In genomic region chr1:119016866-119017265, GRCm38 (mm10) we compare ENCODE assay signal across 23 mouse cellular contexts. TPM values are rescaled to one million over a fixed set of nuclear protein-coding genes. Genes with fewer than 3 reads are reported as not detected.
DNase-seq lines count a peak whose midpoint lies in the region; ATAC-seq lines count a peak whose summit lies in the region.
"Had no signal": no experiment of that assay in that cellular context is flagged by ENCODE, and none has a peak within 500 bp of the region (broad histone marks: within the 10 kb centered on the region; RNA-seq: fewer than 3 reads in every experiment).

No protein-coding gene starts in this region.

- H3K27ac ChIP-seq in heart, embryonic 11.5 days (ENCODE audit: low read depth, low read length), result no peak overlapping the region
- H3K27ac ChIP-seq in heart, embryonic 16.5 days (ENCODE audit: low read length), result no peak overlapping the region
- H3K27ac ChIP-seq in midbrain, embryonic 11.5 days (ENCODE audit: low read depth, low read length), result no peak overlapping the region
- H3K27ac ChIP-seq: forebrain, embryonic 12.5 days; gastrocnemius, adult 2 months; heart, adult 2 months; hindbrain, embryonic 12.5 days; limb, embryonic 12.5 days; liver, embryonic 13.5 days had no signal

- ATAC-seq in heart, embryonic 11.5 days (replicated peaks; ENCODE audit: insufficient number of reproducible peaks, low FRiP score, low TSS enrichment), result no peak
- peak; percentile 49 for ATAC-seq in heart, embryonic 16.5 days (replicated peaks; ENCODE audit: extremely low read depth, insufficient read depth, low FRiP score)
- no peak for ATAC-seq in midbrain, embryonic 11.5 days (ENCODE audit: low FRiP score)
- ATAC-seq: inflammation-experienced regulatory T-cells, adult 6 months; midbrain, embryonic 16.5 days had no signal

- H3K36me3 ChIP-seq in heart, embryonic 11.5 days (ENCODE audit: control insufficient read depth, insufficient read depth, low read length), result no peaks in the 10 kb centered on the region
- no peaks in the 10 kb centered on the region for H3K36me3 ChIP-seq in heart, embryonic 16.5 days (ENCODE audit: control insufficient read depth, insufficient read depth)
- H3K36me3 ChIP-seq in midbrain, embryonic 11.5 days (ENCODE audit: control insufficient read depth, insufficient read depth, low read length), result no peaks in the 10 kb centered on the region
- H3K36me3 ChIP-seq: hindbrain, embryonic 12.5 days; liver, embryonic 13.5 days had no signal

- H3K9ac ChIP-seq in heart, embryonic 11.5 days (ENCODE audit: low read depth, low read length), result no peak overlapping the region
- H3K9ac ChIP-seq in heart, embryonic 16.5 days (ENCODE audit: low read length), result no peak overlapping the region
- no peak overlapping the region for H3K9ac ChIP-seq in midbrain, embryonic 11.5 days (ENCODE audit: low read length)
- H3K9ac ChIP-seq: forebrain, embryonic 12.5 days; hindbrain, embryonic 12.5 days; limb, embryonic 12.5 days; liver, embryonic 13.5 days had no signal

- intact Hi-C loops in left cerebral cortex, postnatal 25 days (cut with DNase I), result loop anchor here (2.0 kb wide), 2 partner anchors 108 to 206 kb away; no protein-coding TSS in a partner anchor
- intact Hi-C loops in left cerebral cortex, postnatal 4 days (cut with DNase I), result no loop called here

- DNase-seq in heart, adult 11 months, result peak; percentile 96
- DNase-seq in left cerebral cortex, postnatal 25 days (ENCODE audit: low spot score in 2 of 2), result peak; percentile 31 to 84
- DNase-seq in left cerebral cortex, postnatal 4 days, result no peak
- peak; percentile 34 to 63 for DNase-seq in right cerebral cortex, postnatal 36 days (ENCODE audit: low spot score in 2 of 2)
- DNase-seq in midbrain, embryonic 11.5 days (ENCODE audit: low spot score, missing footprints), result no peak
- no peak for DNase-seq in lung, postnatal 14 days
- DNase-seq: adrenal gland, adult 2 months; cerebellum, adult 11-12 months; cerebellum, postnatal 25 days; gastrocnemius, adult 2 months; kidney, adult 9 months; kidney, postnatal 4 days; liver, embryonic 13.5 days had no signal

- H3K4me2 ChIP-seq in heart, embryonic 11.5 days, result no peak overlapping the region
- no peak overlapping the region for H3K4me2 ChIP-seq in heart, embryonic 16.5 days (ENCODE audit: low read depth, low read length)
- H3K4me2 ChIP-seq in midbrain, embryonic 11.5 days, result no peak overlapping the region
- H3K4me2 ChIP-seq: forebrain, embryonic 12.5 days; hindbrain, embryonic 12.5 days; limb, embryonic 12.5 days; liver, embryonic 13.5 days had no signal

- 60% methylated on average over 3 of the region's 3 CpGs for WGBS in heart, embryonic 11.5 days (ENCODE audit: insufficient replicate concordance)
- WGBS in heart, embryonic 16.5 days, result 52% methylated on average over 3 of the region's 3 CpGs
- WGBS in midbrain, embryonic 11.5 days, result 80% methylated on average over 3 of the region's 3 CpGs

- H3K9me3 ChIP-seq in heart, embryonic 11.5 days (replicated peaks; ENCODE audit: control insufficient read depth, low read length), result no peaks in the 10 kb centered on the region
- no peaks in the 10 kb centered on the region; the same call in 1 of the 2 replicates for H3K9me3 ChIP-seq in heart, embryonic 16.5 days (replicated peaks; ENCODE audit: control insufficient read depth, low read length)
- H3K9me3 ChIP-seq in midbrain, embryonic 11.5 days (ENCODE audit: control insufficient read depth, low read length), result no peaks in the 10 kb centered on the region
- H3K9me3 ChIP-seq: forebrain, embryonic 12.5 days; hindbrain, embryonic 12.5 days; limb, embryonic 12.5 days; liver, embryonic 13.5 days had no signal

- H3K4me3 ChIP-seq in heart, embryonic 11.5 days (ENCODE audit: low read depth, low read length), result no peak overlapping the region
- no peak overlapping the region for H3K4me3 ChIP-seq in heart, embryonic 16.5 days (ENCODE audit: low read length)
- no peak overlapping the region for H3K4me3 ChIP-seq in midbrain, embryonic 11.5 days (ENCODE audit: low read depth, low read length)
- H3K4me3 ChIP-seq: forebrain, embryonic 12.5 days; gastrocnemius, adult 2 months; heart, adult 2 months; hindbrain, embryonic 12.5 days; limb, embryonic 12.5 days; liver, embryonic 13.5 days had no signal

- no peaks in the 10 kb centered on the region for H3K4me1 ChIP-seq in heart, embryonic 11.5 days (ENCODE audit: control insufficient read depth, insufficient read depth, low read length)
- H3K4me1 ChIP-seq in heart, embryonic 16.5 days (ENCODE audit: control insufficient read depth, insufficient read depth, low read length), result no peaks in the 10 kb centered on the region
- no peaks in the 10 kb centered on the region for H3K4me1 ChIP-seq in midbrain, embryonic 11.5 days (ENCODE audit: control insufficient read depth, insufficient read depth, low read length)
- H3K4me1 ChIP-seq: forebrain, embryonic 12.5 days; hindbrain, embryonic 12.5 days; liver, embryonic 13.5 days had no signal

- H3K27me3 ChIP-seq in heart, embryonic 11.5 days (ENCODE audit: control insufficient read depth, insufficient read depth, low read length), result no peaks in the 10 kb centered on the region
- H3K27me3 ChIP-seq in heart, embryonic 16.5 days (ENCODE audit: control insufficient read depth, insufficient read depth, low read length), result no peaks in the 10 kb centered on the region
- no peaks in the 10 kb centered on the region for H3K27me3 ChIP-seq in midbrain, embryonic 11.5 days (ENCODE audit: control insufficient read depth, insufficient read depth, low read length)
- H3K27me3 ChIP-seq: CH12.LX; forebrain, embryonic 12.5 days; hindbrain, embryonic 12.5 days; limb, embryonic 12.5 days; liver, embryonic 13.5 days had no signal

RNA-seq across cellular contexts. Expression of gene Gli2, which starts 36.6 kb away (rescaled TPM):
- polyA plus RNA-seq in heart, embryonic 11.5 days (2014; fragmentation: Nextera tagmentation; extraction: Ambion mirVana), result 3.3 and 4.1 TPM in 2 replicates
- 1 to 10 TPM; 2.7 to 3.4 TPM for total RNA-seq in left cerebral cortex, postnatal 25 days (2021)
- 1 to 10 TPM; 2.9 to 3.3 TPM for total RNA-seq in left cerebral cortex, postnatal 4 days (2021)
- 2.7 and 3.1 TPM in 2 replicates for polyA plus RNA-seq in heart, embryonic 16.5 days (2015; fragmentation: Nextera tagmentation; extraction: Ambion mirVana)
- 8.2 and 9.0 TPM in 2 replicates for polyA plus RNA-seq in midbrain, embryonic 11.5 days (2014; fragmentation: Nextera tagmentation; extraction: Ambion mirVana)
- total RNA-seq: CH12.LX; megakaryocyte, adult 5-6 weeks had no signal
- polyA plus RNA-seq: inflammation-experienced regulatory T-cells, adult 6 months had no signal

Comparison
In these comparisons a context has a peak if more than half of its experiments do, and no peak if none do; other contexts are left out.
1. DNase-seq: peak in heart, adult 11 months (single experiment), left cerebral cortex, postnatal 25 days (2 of 2) and right cerebral cortex, postnatal 36 days (2 of 2); none in left cerebral cortex, postnatal 4 days (single experiment), midbrain, embryonic 11.5 days (single experiment) and lung, postnatal 14 days (single experiment).